Mouse (Mus musculus) gastrocnemius, adult 18-20 months (tissue): ENCODE measurements around the gene Rassf1. TPM values are rescaled to one million over a fixed set of nuclear protein-coding genes. Genes with fewer than 3 reads are reported as not detected.

ENCODE experiments used
- DNase-seq: peaks from one replicate; pipeline ENCODE4 v3.0.0; 2021; ENCODE audit warnings: low spot score
- total RNA-seq, 2 experiments: library from RNA; stranded (reverse); gene quantifications; 2 replicates each; pipeline ENCODE4 v1.2.3; 2021

Gene Rassf1
- total RNA-seq, 2 experiments from 2014 or later: 11.9 to 13.6 TPM

- DNase-seq: no peak
Observed at GRCm38 (mm10) chr9:107540420-107540819, 10.9 kb upstream of the Rassf1 start.

- no peak for DNase-seq
Observed at GRCm38 (mm10) chr9:107541005-107541404, 10.3 kb upstream of the Rassf1 start.

GRCm38 (mm10) chr9:107541474-107542351 is 9.6 kb upstream of the Rassf1 start, which contains the start of the genes Cyb561d2 and Nprl2:
TSS of gene Cyb561d2 (minus strand) at chr9:107542193.
TSS of gene Nprl2 (plus strand) at chr9:107542226.
- peak; percentile 95 for DNase-seq

- no peak for DNase-seq
Observed at GRCm38 (mm10) chr9:107542352-107542686, 9.0 kb upstream of the Rassf1 start.

- no peak for DNase-seq
Observed at GRCm38 (mm10) chr9:107542721-107543120, 8.6 kb upstream of the Rassf1 start.

GRCm38 (mm10) chr9:107543299-107543698 is 8.1 kb upstream of the Rassf1 start:
- DNase-seq: no peak

GRCm38 (mm10) chr9:107544196-107544700 is 7.1 kb upstream of the Rassf1 start:
- no peak for DNase-seq

- DNase-seq: no peak
Observed at GRCm38 (mm10) chr9:107544729-107545128, 6.6 kb upstream of the Rassf1 start.

- DNase-seq: no peak
Observed at GRCm38 (mm10) chr9:107545199-107545598, 6.2 kb upstream of the Rassf1 start.

- peak; percentile 78 for DNase-seq
Observed at GRCm38 (mm10) chr9:107545602-107546001, 5.8 kb upstream of the Rassf1 start.

- DNase-seq: peak; percentile 81
Observed at GRCm38 (mm10) chr9:107547026-107547425, 4.3 kb upstream of the Rassf1 start, which contains the start of gene Zmynd10. TSS of gene Zmynd10 (plus strand) at chr9:107547298.

GRCm38 (mm10) chr9:107547957-107548356 is 3.4 kb upstream of the Rassf1 start:
- no peak for DNase-seq

- DNase-seq: no peak
Observed at GRCm38 (mm10) chr9:107548820-107549219, 2.5 kb upstream of the Rassf1 start.

- no peak for DNase-seq
Observed at GRCm38 (mm10) chr9:107549297-107550074, 1.9 kb upstream of the Rassf1 start.

GRCm38 (mm10) chr9:107550491-107551116 is 751 bp upstream of the Rassf1 start:
- no peak for DNase-seq

GRCm38 (mm10) chr9:107551890-107552355 is 568 bp downstream of the Rassf1 start:
- DNase-seq: no peak

GRCm38 (mm10) chr9:107552690-107553393 is 1.5 kb downstream of the Rassf1 start:
- no peak for DNase-seq

GRCm38 (mm10) chr9:107553541-107554318 is 2.4 kb downstream of the Rassf1 start:
- no peak for DNase-seq

- peak; percentile 94 for DNase-seq
Observed at GRCm38 (mm10) chr9:107554319-107554825, 3.0 kb downstream of the Rassf1 start.

GRCm38 (mm10) chr9:107555031-107555457 is 3.7 kb downstream of the Rassf1 start:
- peak; percentile 78 for DNase-seq
